Mouse (Mus musculus): ENCODE measurements around the gene Vmn1r173. TPM values are rescaled to one million over a fixed set of nuclear protein-coding genes. Genes with fewer than 3 reads are reported as not detected.
"Not testable (repeated sequence)": the region's sequence is repeated elsewhere in the genome, so short reads cannot be mapped to it uniquely, and the experiment has no call there.

Vmn1r173 gene
- not detected in 2 replicates for polyA plus RNA-seq (2016; fragmentation: Nextera tagmentation; extraction: Ambion mirVana)

DNA sequence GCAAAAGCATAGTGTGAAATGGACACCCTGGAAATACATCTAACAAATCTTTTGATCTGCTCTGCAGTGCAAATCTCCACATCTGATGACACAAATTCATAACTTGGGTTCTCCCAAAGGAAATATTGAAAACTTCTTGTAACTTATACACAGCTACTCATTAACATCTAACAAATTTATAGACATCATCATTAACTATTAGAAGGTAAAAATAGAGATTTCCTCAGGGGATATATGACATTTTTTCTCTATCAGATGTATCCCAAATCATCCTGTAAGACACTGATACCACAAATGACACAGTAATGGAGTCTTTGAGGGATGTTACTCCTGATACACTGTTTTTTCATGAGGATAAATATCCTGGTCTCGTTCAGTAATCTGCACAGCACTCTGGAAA lies at the start of gene Vmn1r173:
Gene Vmn1r173 (plus strand): TSS at position 301 of the 400 bp plus-strand sequence.
- not testable (repeated sequence) for H3K9ac ChIP-seq; ATAC-seq (ENCODE audit: insufficient number of reproducible peaks, low FRiP score)

DNA sequence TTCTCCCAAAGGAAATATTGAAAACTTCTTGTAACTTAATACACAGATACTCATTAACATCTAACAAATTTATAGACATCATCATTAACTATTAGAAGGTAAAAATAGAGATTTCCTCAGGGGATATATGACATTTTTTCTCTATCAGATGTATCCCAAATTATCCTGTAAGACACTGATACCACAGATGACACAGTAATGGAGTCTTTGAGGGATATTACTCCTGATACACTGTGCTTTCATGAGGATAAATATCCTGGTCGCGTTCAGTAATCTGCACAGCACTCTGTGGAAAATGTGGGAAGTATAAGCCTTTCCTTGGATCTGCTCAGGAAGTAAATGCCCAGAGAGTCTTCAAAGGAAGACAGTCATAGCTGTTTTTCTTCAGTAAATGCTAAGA lies 42.5 kb upstream of the Vmn1r173 start, which contains the start of gene Vmn1r172:
Gene Vmn1r172 (plus strand): TSS at position 301 of the 400 bp plus-strand sequence.
- Histone ChIP-seq H3K36me3 (no peaks in the 10 kb centered on the region), H3K27me3 (replicated peaks) (no peaks in the 10 kb centered on the region), H3K4me3 (no peak within 1 kb of the TSS), H3K9me3 (replicated peaks) (peaks cover 3% of the 10 kb centered on the region), H3K4me1 (replicated peaks) (no peaks in the 10 kb centered on the region), H3K27ac (ENCODE audit: poor library complexity, severe bottlenecking) (no peak within 1 kb of the TSS), H3K4me2 (no peak within 1 kb of the TSS), H3K9ac (no peak within 1 kb of the TSS)
- no peak for ATAC-seq (ENCODE audit: insufficient number of reproducible peaks, low FRiP score)
- 48% methylated on average over 2 of the region's 2 CpGs for WGBS

More for the DNA sequence above, at the start of gene Vmn1r173:
- not testable (repeated sequence) for H3K27ac ChIP-seq (ENCODE audit: poor library complexity, severe bottlenecking); H3K9me3 ChIP-seq (replicated peaks); H3K4me2 ChIP-seq; H3K4me3 ChIP-seq; H3K4me1 ChIP-seq (replicated peaks); H3K27me3 ChIP-seq (replicated peaks); H3K36me3 ChIP-seq
- WGBS = 43% methylated on average over 1 of the region's 1 CpGs

DNA sequence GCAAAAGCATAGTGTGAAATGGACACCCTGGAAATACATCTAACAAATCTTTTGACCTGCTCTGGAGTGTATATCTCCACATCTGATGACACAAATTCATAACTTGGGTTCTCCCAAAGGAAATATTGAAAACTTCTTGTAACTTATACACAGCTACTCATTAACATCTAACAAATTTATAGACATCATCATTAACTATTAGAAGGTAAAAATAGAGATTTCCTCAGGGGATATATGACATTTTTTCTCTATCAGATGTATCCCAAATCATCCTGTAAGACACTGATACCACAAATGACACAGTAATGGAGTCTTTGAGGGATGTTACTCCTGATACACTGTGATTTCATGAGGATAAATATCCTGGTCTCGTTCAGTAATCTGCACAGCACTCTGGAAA lies 51.5 kb downstream of the Vmn1r173 start, which contains the start of gene Vmn1r174:
Gene Vmn1r174 (plus strand): TSS at position 301 of the 400 bp plus-strand sequence.
- not testable (repeated sequence) for H3K9me3 ChIP-seq (replicated peaks); ATAC-seq (ENCODE audit: insufficient number of reproducible peaks, low FRiP score); H3K4me1 ChIP-seq (replicated peaks); H3K36me3 ChIP-seq; H3K27me3 ChIP-seq (replicated peaks); H3K9ac ChIP-seq; H3K4me3 ChIP-seq; H3K4me2 ChIP-seq; H3K27ac ChIP-seq (ENCODE audit: poor library complexity, severe bottlenecking)
- 48% methylated on average over 1 of the region's 1 CpGs for WGBS

Other genes with a start within 250 kb of the Vmn1r173 start
- not detected in 2 replicates for gene Vmn1r167, start 193.5 kb upstream of the Vmn1r173 start, polyA plus RNA-seq (2016; fragmentation: Nextera tagmentation; extraction: Ambion mirVana)
- not detected in 2 replicates for gene Vmn1r168, start 161.0 kb upstream of the Vmn1r173 start, polyA plus RNA-seq (2016; fragmentation: Nextera tagmentation; extraction: Ambion mirVana)
- gene Vmn1r169, start 125.2 kb upstream of the Vmn1r173 start, polyA plus RNA-seq (2016; fragmentation: Nextera tagmentation; extraction: Ambion mirVana) = not detected in 2 replicates
- not detected in 2 replicates for gene Vmn1r170, start 94.5 kb upstream of the Vmn1r173 start, polyA plus RNA-seq (2016; fragmentation: Nextera tagmentation; extraction: Ambion mirVana)
- not detected in 2 replicates for gene Vmn1r171, start 70.0 kb upstream of the Vmn1r173 start, polyA plus RNA-seq (2016; fragmentation: Nextera tagmentation; extraction: Ambion mirVana)
- not detected in 2 replicates for gene Vmn1r172, start 42.4 kb upstream of the Vmn1r173 start, polyA plus RNA-seq (2016; fragmentation: Nextera tagmentation; extraction: Ambion mirVana)
- not detected in 2 replicates for gene Vmn1r174, start 51.6 kb downstream of the Vmn1r173 start, polyA plus RNA-seq (2016; fragmentation: Nextera tagmentation; extraction: Ambion mirVana)
- gene Vmn1r175, start 109.9 kb downstream of the Vmn1r173 start, polyA plus RNA-seq (2016; fragmentation: Nextera tagmentation; extraction: Ambion mirVana) = not detected in 2 replicates
- not detected in 2 replicates for gene Vmn1r176, start 136.7 kb downstream of the Vmn1r173 start, polyA plus RNA-seq (2016; fragmentation: Nextera tagmentation; extraction: Ambion mirVana)
- gene Vmn1r177, start 165.7 kb downstream of the Vmn1r173 start, polyA plus RNA-seq (2016; fragmentation: Nextera tagmentation; extraction: Ambion mirVana) = not detected in 2 replicates
- gene Vmn1r178, start 191.3 kb downstream of the Vmn1r173 start, polyA plus RNA-seq (2016; fragmentation: Nextera tagmentation; extraction: Ambion mirVana) = not detected in 2 replicates
- gene Vmn1r179, start 226.3 kb downstream of the Vmn1r173 start, polyA plus RNA-seq (2016; fragmentation: Nextera tagmentation; extraction: Ambion mirVana) = not detected in 2 replicates
- not detected in 2 replicates for gene Vmn1r180, start 249.9 kb downstream of the Vmn1r173 start, polyA plus RNA-seq (2016; fragmentation: Nextera tagmentation; extraction: Ambion mirVana)

All from heart, embryonic 12.5 days (tissue).